Mouse (Mus musculus) midbrain, postnatal 0 days (tissue): ENCODE measurements at regions not wholly inside any gene's neighbourhood (a gene's known extent, or its start where the extent isn't known, plus 50 kb on each side); places are given as distances from the start of the nearest gene placed in this dataset.

Source experiments
- ATAC-seq: fragments of 200-750 bp; cut with Nextera tagmentation; 2 replicates; pipeline ENCODE4 v1.8.0; 2017; ENCODE audit warnings: moderate number of reproducible peaks, mild to moderate bottlenecking, moderate TSS enrichment, moderate library complexity; ENCODE audit not compliant: low FRiP score
- DNase-seq: peaks from one replicate; pipeline ENCODE4 v3.0.0-alpha.2; 2015; ENCODE audit warnings: low spot score
- H3K27ac ChIP-seq: fragments of 300-500 bp; sonication (generic); 2 replicates; pipeline ENCODE4 v1.5.1; 2014; ENCODE audit warnings: low read depth, mild to moderate bottlenecking, low read length, mixed read lengths
- H3K27me3 ChIP-seq: fragments of 300-500 bp; sonication (generic); 2 replicates; pipeline ENCODE4 v1.6.1; 2014; ENCODE audit warnings: low read length, control low read depth, mixed read lengths; ENCODE audit not compliant: insufficient read depth
- H3K36me3 ChIP-seq: fragments of 300-500 bp; sonication (generic); 2 replicates; pipeline ENCODE4 v1.6.1; 2014; ENCODE audit warnings: low read length, control low read depth, mixed read lengths; ENCODE audit not compliant: insufficient read depth
- H3K4me1 ChIP-seq: fragments of 300-500 bp; sonication (generic); 2 replicates; pipeline ENCODE4 v1.6.1; 2014; ENCODE audit warnings: mild to moderate bottlenecking, control low read depth, antibody characterized with exemption, low read length, mixed read lengths; ENCODE audit not compliant: insufficient read depth
- H3K4me2 ChIP-seq: fragments of 300-500 bp; sonication (generic); 2 replicates; pipeline ENCODE4 v1.6.1; 2014; ENCODE audit warnings: low read depth, mild to moderate bottlenecking, low read length, mixed read lengths; ENCODE audit not compliant: poor library complexity, severe bottlenecking
- H3K4me3 ChIP-seq: fragments of 300-500 bp; sonication (generic); 2 replicates; pipeline ENCODE4 v1.5.1; 2014; ENCODE audit warnings: low read depth, mild to moderate bottlenecking, low read length, moderate library complexity
- H3K9ac ChIP-seq: fragments of 300-500 bp; sonication (generic); replicated peaks from 2 replicates; pipeline ENCODE4 v1.6.1; 2014; ENCODE audit warnings: mild to moderate bottlenecking, low read length, moderate library complexity, mixed read lengths; ENCODE audit not compliant: poor library complexity, severe bottlenecking
- H3K9me3 ChIP-seq: fragments of 300-500 bp; sonication (generic); 2 replicates; pipeline ENCODE4 v1.6.1; 2016; ENCODE audit warnings: low read length, control low read depth
- CTCF ChIP-seq: IDR thresholded peaks from 2 replicates; pipeline ENCODE4 v1.5.1; 2016; ENCODE audit warnings: antibody characterized with exemption, mild to moderate bottlenecking
- WGBS: fragments of 180-500 bp; shearing (Covaris S2); extraction: QIAGEN DNeasy Blood & Tissue Kit; methylation state at CpG from one replicate; pipeline ENCODE4 v1.1.7; 2014; 5-methylcytosine and 5-hydroxymethylcytosine counted together

- no peak overlapping the region for H3K9ac ChIP-seq
- H3K9me3 ChIP-seq = no peaks in the 10 kb centered on the region
- ATAC-seq (no peak), DNase-seq (no peak)
- no peak overlapping the region for H3K4me2 ChIP-seq
- no peak for TF ChIP-seq CTCF
- H3K27ac ChIP-seq = no peak overlapping the region
- no peaks in the 10 kb centered on the region; the same call in 1 of the 2 replicates for H3K4me1 ChIP-seq
- H3K27me3 ChIP-seq = no peaks in the 10 kb centered on the region
- no peaks in the 10 kb centered on the region for H3K36me3 ChIP-seq
- WGBS = 83% methylated on average over 2 of the region's 2 CpGs
- H3K4me3 ChIP-seq = no peak overlapping the region
Observed at GRCm38 (mm10) chr15:7014984-7015383, 75.4 kb upstream of the Lifr start.

DNA sequence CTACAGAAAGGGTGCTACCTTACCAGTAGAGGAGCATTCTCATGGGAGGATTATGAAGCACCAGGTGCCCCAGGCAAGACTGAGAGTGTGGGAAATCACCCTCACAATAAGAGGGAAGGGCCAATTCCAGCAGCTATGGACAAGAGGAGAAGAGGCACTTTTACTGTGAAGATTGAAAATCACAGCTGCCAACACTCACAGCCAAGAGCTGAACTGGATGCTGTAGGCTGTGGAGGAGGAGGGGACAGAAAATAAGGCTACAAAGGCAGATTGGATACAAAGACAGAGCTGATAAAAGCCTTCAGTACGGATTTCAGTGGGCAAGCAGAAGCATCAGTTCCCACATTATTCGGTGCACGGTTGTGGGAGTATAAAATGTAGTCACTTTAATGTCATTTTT is 74.4 kb upstream of the Lifr start:
- WGBS = 42% methylated on average over 3 of the region's 3 CpGs
- no peak overlapping the region for H3K9ac ChIP-seq
- H3K4me3 ChIP-seq = no peak overlapping the region
- no peak for TF ChIP-seq CTCF
- DNase-seq (no peak), ATAC-seq (no peak)
- H3K36me3 ChIP-seq = no peaks in the 10 kb centered on the region
- H3K27me3 ChIP-seq = no peaks in the 10 kb centered on the region
- H3K27ac ChIP-seq = no peak overlapping the region
- H3K4me2 ChIP-seq = no peak overlapping the region
- H3K9me3 ChIP-seq = no peaks in the 10 kb centered on the region
- H3K4me1 ChIP-seq = no peaks in the 10 kb centered on the region; the same call in 1 of the 2 replicates

- no peak overlapping the region for H3K27ac ChIP-seq
- DNase-seq (no peak), ATAC-seq (no peak)
- H3K4me1 ChIP-seq = no peaks in the 10 kb centered on the region; the same call in 1 of the 2 replicates
- H3K9me3 ChIP-seq = no peaks in the 10 kb centered on the region
- H3K9ac ChIP-seq = no peak overlapping the region
- WGBS = 91% methylated on average over 6 of the region's 6 CpGs
- H3K27me3 ChIP-seq = no peaks in the 10 kb centered on the region
- H3K4me3 ChIP-seq = no peak overlapping the region
- no peak overlapping the region for H3K4me2 ChIP-seq
- H3K36me3 ChIP-seq = no peaks in the 10 kb centered on the region
- no peak for TF ChIP-seq CTCF
Observed at GRCm38 (mm10) chr15:7017281-7017845, 73.1 kb upstream of the Lifr start.

DNA sequence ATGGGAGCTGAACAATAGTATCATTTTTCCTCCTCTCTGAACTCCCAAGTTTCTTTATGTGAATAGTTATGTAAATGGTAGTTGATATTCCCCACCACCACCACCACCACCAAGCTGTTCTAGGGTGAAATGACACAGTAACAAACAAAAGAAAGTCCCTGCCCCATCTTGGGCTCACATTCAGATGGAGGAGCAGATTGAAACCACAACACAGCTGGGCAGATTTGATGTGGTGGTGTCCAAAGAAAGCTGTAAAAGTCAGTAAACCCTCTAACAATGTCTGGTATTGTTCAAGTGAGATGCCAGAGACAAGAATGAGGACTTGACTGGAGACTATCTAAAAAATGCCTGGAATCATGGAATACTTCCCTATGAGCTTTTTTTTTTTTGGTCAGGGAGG is 67.8 kb upstream of the Lifr start:
- no peak for DNase-seq
- H3K36me3 ChIP-seq = no peaks in the 10 kb centered on the region
- H3K4me3 ChIP-seq = no peak overlapping the region
- H3K27me3 ChIP-seq = no peaks in the 10 kb centered on the region
- no peak for TF ChIP-seq CTCF
- no peak overlapping the region for H3K9ac ChIP-seq
- no peak overlapping the region for H3K27ac ChIP-seq
- H3K4me1 ChIP-seq = no peaks in the 10 kb centered on the region
- H3K9me3 ChIP-seq = no peaks in the 10 kb centered on the region
- H3K4me2 ChIP-seq = no peak overlapping the region
- no peak for ATAC-seq

- Histone ChIP-seq H3K4me2 (no peak overlapping the region), H3K27ac (no peak overlapping the region), H3K9ac (no peak overlapping the region), H3K9me3 (no peaks in the 10 kb centered on the region), H3K36me3 (no peaks in the 10 kb centered on the region), H3K27me3 (no peaks in the 10 kb centered on the region), H3K4me3 (no peak overlapping the region), H3K4me1 (no peaks in the 10 kb centered on the region)
- DNase-seq (no peak), ATAC-seq (no peak)
- 84% methylated on average over 4 of the region's 4 CpGs for WGBS
- no peak for TF ChIP-seq CTCF
Observed at GRCm38 (mm10) chr15:7025194-7025593, 65.2 kb upstream of the Lifr start.

DNA sequence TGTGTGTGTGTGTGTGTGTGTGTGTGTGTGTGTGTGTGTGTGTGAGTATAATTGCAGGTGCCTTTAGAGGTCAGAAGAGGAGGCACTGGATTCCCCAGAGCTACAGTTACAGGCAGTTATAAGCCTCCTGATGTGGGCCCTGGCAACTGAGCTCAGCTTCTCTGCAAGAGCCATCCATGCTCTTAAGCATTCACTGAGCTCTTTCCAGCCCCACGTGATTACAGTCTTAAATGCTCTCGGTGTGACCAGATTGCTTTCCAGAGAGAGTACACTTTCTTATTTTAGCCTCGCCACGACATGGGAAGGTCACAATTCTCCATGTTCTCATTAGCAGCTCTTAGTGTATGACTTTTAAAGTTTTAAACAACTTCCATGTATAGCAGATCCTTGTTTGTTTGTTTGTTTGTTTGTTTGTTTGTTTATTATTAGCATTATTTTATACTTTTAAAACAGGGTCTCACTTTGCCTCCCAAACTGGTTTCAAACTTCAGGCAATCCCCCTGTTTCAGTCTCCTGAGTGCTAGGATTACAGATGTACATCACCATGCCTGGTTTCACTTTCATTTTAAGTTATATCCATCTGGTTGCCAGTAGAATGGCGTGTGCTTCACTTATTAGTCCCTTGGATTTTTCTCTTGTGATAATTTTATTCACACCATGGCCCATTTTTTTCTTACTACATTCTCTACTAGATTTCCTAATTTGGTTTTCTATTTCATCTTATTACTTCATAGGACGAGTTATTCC is 58.9 kb upstream of the Lifr start:
- Histone ChIP-seq H3K4me2 (no peak overlapping the region), H3K27ac (no peak overlapping the region), H3K9me3 (no peaks in the 10 kb centered on the region), H3K4me3 (no peak overlapping the region), H3K27me3 (no peaks in the 10 kb centered on the region), H3K4me1 (no peaks in the 10 kb centered on the region), H3K9ac (no peak overlapping the region), H3K36me3 (no peaks in the 10 kb centered on the region)
- ATAC-seq (no peak), DNase-seq (peak; percentile 24)
- TF ChIP-seq CTCF = no peak
- 58% methylated on average over 6 of the region's 6 CpGs for WGBS
